Mouse (Mus musculus) embryonic facial prominence, embryonic 11.5 days (tissue): ENCODE data around the gene Elmo1. TPM values are rescaled to one million over a fixed set of nuclear protein-coding genes. Genes with fewer than 3 reads are reported as not detected.

Experiments
- ATAC-seq: fragments of 200-750 bp; cut with Nextera tagmentation; replicated peaks from 2 replicates; pipeline ENCODE4 v1.8.0; 2017; ENCODE audit warnings: low read depth; ENCODE audit not compliant: insufficient number of reproducible peaks, low FRiP score, low TSS enrichment
- DNase-seq: peaks from one replicate; pipeline ENCODE4 v3.0.0-alpha.2; 2015; ENCODE audit warnings: low spot score
- H3K27ac ChIP-seq: fragments of 300-500 bp; sonication (generic); replicated peaks from 2 replicates; pipeline ENCODE4 v1.5.1; 2014; ENCODE audit warnings: mild to moderate bottlenecking, low read depth, low read length, control low read depth
- H3K27me3 ChIP-seq: fragments of 300-500 bp; sonication (generic); 2 replicates; pipeline ENCODE4 v1.6.1; 2014; ENCODE audit warnings: mild to moderate bottlenecking, low read length, moderate library complexity, mixed read lengths; ENCODE audit not compliant: control insufficient read depth, insufficient read depth
- H3K36me3 ChIP-seq: fragments of 300-500 bp; sonication (generic); replicated peaks from 2 replicates; pipeline ENCODE4 v1.6.1; 2014; ENCODE audit warnings: low read depth, mild to moderate bottlenecking, low read length, moderate library complexity, mixed read lengths; ENCODE audit not compliant: control insufficient read depth, insufficient read depth
- H3K4me1 ChIP-seq: fragments of 300-500 bp; sonication (generic); 2 replicates; pipeline ENCODE4 v1.6.1; 2014; ENCODE audit warnings: low read length, mixed read lengths; ENCODE audit not compliant: control insufficient read depth, insufficient read depth
- H3K4me2 ChIP-seq: fragments of 300-500 bp; sonication (generic); 2 replicates; pipeline ENCODE4 v1.6.1; 2014; ENCODE audit warnings: low read depth, mild to moderate bottlenecking, control low read depth, low read length, moderate library complexity
- H3K4me3 ChIP-seq: fragments of 300-500 bp; sonication (generic); 2 replicates; pipeline ENCODE4 v1.5.1; 2014; ENCODE audit warnings: low read depth, low read length, control low read depth
- H3K9ac ChIP-seq: fragments of 300-500 bp; sonication (generic); replicated peaks from 2 replicates; pipeline ENCODE4 v1.6.1; 2014; ENCODE audit warnings: mild to moderate bottlenecking, control low read depth, low read length
- H3K9me3 ChIP-seq: fragments of 300-500 bp; sonication (generic); replicated peaks from 2 replicates; pipeline ENCODE4 v1.6.1; 2016; ENCODE audit warnings: mild to moderate bottlenecking, low read length, inconsistent platforms, mixed read lengths; ENCODE audit not compliant: control insufficient read depth
- whole genome bisulfite sequencing: fragments of 180-500 bp; shearing (Covaris S2); extraction: QIAGEN DNeasy Blood & Tissue Kit; methylation state at CpG from one replicate; pipeline ENCODE4 v1.1.7; 2014; 5-methylcytosine and 5-hydroxymethylcytosine counted together
- polyA plus RNA-seq: library from polyadenylated mRNA; unstranded; fragments of >200 nt; fragmentation: Nextera tagmentation; extraction: Ambion mirVana; gene quantifications from 2 replicates; pipeline ENCODE4 v1.2.1, GENCODE M21; 2014

Elmo1 gene
- polyA plus RNA-seq = 8.8 and 8.9 TPM in 2 replicates

- WGBS = under 1% methylated on average over 39 of the region's 49 CpGs
- no peaks in the 10 kb centered on the region for H3K27me3 ChIP-seq
- peak; percentile 70 for ATAC-seq
- H3K4me2 ChIP-seq = peak within 1 kb of the TSS; percentile 87
- H3K9ac ChIP-seq = peak within 1 kb of the TSS; percentile 59
- no peaks in the 10 kb centered on the region for H3K4me1 ChIP-seq
- H3K36me3 ChIP-seq = no peaks in the 10 kb centered on the region
- 0 out of 2 replicates have a peak within 1 kb of the TSS, but pooled peaks have one; percentile 35 for H3K27ac ChIP-seq
- no peaks in the 10 kb centered on the region for H3K9me3 ChIP-seq
- peak within 1 kb of the TSS; percentile 74 for H3K4me3 ChIP-seq
- DNase-seq = peak; percentile 84
These were observed at the start of gene Elmo1 for GRCm38 (mm10) chr13:20090133-20090710. TSS of gene Elmo1 (plus strand) at chr13:20090596.

DNA sequence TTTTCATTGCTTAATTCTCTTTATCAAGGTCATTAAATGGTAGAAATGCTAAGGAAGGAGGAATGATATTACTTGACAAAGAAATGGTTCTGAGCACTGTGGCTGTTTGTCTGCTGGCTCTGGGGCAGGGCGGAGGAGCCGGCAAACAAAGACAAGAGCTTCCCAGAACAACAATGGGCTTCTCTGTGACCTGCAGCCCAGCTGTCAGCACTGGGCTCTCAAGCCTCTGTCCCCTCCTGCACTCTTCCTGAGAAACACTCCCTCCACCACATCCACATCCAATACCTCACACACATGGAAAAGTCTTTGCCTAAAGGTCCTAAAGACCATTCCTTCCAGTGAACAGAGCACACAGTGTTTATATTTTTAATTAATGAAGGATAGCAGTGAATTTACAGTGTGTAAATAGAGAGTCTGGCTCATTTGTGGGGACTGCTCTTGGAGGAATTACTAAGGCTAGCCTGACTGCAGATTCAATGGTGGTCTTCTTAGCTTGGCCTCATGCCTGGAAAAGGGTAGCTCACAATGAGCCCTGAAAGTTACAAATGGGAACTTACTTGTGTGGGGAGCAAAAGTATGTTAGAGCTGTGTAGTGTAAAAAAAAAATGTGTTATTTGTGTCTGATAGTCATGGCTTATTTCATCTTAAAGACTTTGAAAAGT, 49.1 kb upstream of the Elmo1 start:
- WGBS = 21% methylated on average over 2 of the region's 2 CpGs
- no peak overlapping the region for H3K4me3 ChIP-seq
- no peak overlapping the region for H3K27ac ChIP-seq
- DNase-seq (peak; percentile 3), ATAC-seq (no peak)
- no peaks in the 10 kb centered on the region for H3K4me1 ChIP-seq
- H3K4me2 ChIP-seq = no peak overlapping the region
- no peaks in the 10 kb centered on the region for H3K36me3 ChIP-seq
- H3K27me3 ChIP-seq = no peaks in the 10 kb centered on the region
- H3K9me3 ChIP-seq = no peaks in the 10 kb centered on the region
- no peak overlapping the region for H3K9ac ChIP-seq

DNA sequence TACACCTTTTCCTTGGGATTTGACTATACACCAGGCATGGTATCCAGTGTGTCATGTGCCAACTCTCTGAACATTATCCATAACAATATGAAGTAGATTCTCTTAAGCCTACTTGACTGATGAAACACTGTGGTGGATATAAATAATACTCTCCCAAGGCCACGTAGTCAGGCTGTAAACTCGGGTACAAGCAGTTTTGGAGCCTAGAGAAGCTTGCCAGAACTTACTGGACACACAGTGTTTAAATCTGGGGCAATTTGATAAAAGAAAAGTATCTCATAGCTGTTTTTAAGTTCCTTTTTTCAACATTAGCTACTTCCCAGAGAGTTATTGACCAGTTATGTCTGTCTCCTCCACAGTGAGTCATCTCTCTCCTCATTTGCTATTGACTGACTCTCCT, 47.5 kb upstream of the Elmo1 start:
- DNase-seq = no peak
- no peak for ATAC-seq
- 87% methylated on average over 2 of the region's 2 CpGs for WGBS

GRCm38 (mm10) chr13:20045350-20045749, 45.0 kb upstream of the Elmo1 start:
- ATAC-seq = no peak
- WGBS = 85% methylated on average over 2 of the region's 2 CpGs
- no peak for DNase-seq

More for the DNA sequence above, 47.5 kb upstream of the Elmo1 start:
- Histone ChIP-seq H3K36me3 (no peaks in the 10 kb centered on the region), H3K4me3 (no peak overlapping the region), H3K27ac (no peak overlapping the region), H3K4me1 (no peaks in the 10 kb centered on the region), H3K27me3 (no peaks in the 10 kb centered on the region), H3K9me3 (no peaks in the 10 kb centered on the region), H3K9ac (no peak overlapping the region), H3K4me2 (no peak overlapping the region)

DNA sequence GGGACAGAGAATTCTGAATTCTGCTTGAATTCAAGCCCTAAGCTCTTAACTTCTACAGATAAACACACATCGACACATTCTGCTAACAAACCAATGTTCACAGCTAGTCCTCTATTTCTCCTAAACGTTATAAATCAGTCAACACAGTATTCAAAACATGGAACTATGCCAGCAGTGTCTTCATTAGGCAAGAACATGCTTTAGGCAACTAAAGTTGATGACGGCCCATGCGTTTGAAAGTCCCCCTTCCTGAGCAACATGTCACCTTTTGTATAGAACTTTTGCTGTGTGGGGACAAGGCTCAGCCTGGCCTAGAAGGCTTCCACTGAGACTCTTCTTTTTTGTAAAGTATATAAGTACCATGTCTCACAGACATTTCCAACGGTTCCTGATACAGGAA, 44.6 kb upstream of the Elmo1 start:
- no peak for ATAC-seq
- H3K27me3 ChIP-seq = no peaks in the 10 kb centered on the region

More at GRCm38 (mm10) chr13:20045350-20045749, 45.0 kb upstream of the Elmo1 start:
- Histone ChIP-seq H3K36me3 (no peaks in the 10 kb centered on the region), H3K4me2 (no peak overlapping the region), H3K9ac (no peak overlapping the region), H3K4me1 (no peaks in the 10 kb centered on the region), H3K27ac (no peak overlapping the region), H3K27me3 (no peaks in the 10 kb centered on the region), H3K4me3 (no peak overlapping the region), H3K9me3 (no peaks in the 10 kb centered on the region)

GRCm38 (mm10) chr13:20046406-20046805, 44.0 kb upstream of the Elmo1 start:
- DNase-seq = no peak
- Histone ChIP-seq H3K9me3 (no peaks in the 10 kb centered on the region), H3K4me3 (no peak overlapping the region), H3K36me3 (no peaks in the 10 kb centered on the region), H3K27me3 (no peaks in the 10 kb centered on the region), H3K27ac (no peak overlapping the region), H3K9ac (no peak overlapping the region), H3K4me2 (no peak overlapping the region), H3K4me1 (no peaks in the 10 kb centered on the region)
- ATAC-seq = no peak
- WGBS = 58% methylated on average over 4 of the region's 4 CpGs

More for the DNA sequence above, 44.6 kb upstream of the Elmo1 start:
- Histone ChIP-seq H3K9ac (no peak overlapping the region), H3K9me3 (no peaks in the 10 kb centered on the region), H3K4me3 (no peak overlapping the region), H3K4me1 (no peaks in the 10 kb centered on the region), H3K27ac (no peak overlapping the region), H3K36me3 (no peaks in the 10 kb centered on the region), H3K4me2 (no peak overlapping the region)
- 73% methylated on average over 5 of the region's 5 CpGs for WGBS
- DNase-seq = no peak

DNA sequence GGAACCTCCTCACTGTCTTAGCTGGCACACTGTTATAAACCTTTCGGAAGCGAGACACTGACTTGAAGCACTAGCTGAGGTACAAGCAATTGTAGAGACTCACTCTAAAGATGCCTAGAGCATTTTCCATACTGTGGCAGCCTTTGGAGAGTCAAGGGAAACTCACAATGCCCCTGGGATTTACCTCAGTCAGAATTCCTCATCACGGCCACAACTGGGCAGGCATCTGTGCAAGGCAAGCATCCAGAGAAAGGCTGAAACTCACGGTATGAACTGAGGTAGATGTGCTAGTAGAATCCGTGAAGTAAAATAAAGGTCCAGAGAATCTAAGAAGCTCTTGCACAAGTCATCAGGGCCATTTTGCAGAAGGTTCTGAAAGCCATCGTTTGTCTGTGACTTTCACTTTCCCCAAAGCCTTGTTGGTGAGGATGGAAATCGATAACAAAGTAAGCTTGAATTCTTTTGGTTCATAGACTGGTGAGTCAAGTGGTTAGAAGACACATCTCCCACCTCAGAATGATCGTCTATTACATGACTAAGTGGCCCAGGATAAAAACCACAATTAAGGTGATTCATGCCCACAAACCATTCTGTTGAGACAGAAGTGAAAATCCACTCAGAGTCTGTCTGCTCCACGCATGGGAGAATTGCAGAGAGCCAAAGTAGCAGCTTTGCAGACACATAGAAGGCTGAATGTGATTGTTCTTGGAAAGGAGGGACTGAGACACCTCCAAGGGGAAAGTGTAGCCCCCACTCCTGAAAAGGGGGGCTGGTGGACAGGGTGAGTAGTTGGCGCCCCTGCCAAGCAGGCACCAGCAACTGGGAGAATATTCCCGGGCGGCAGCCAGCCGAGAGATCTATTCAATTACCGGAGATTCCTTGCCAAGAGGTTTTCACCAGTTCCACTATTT, 42.2 kb upstream of the Elmo1 start:
- Histone ChIP-seq H3K36me3 (no peaks in the 10 kb centered on the region), H3K4me3 (no peak overlapping the region), H3K4me1 (no peaks in the 10 kb centered on the region), H3K4me2 (no peak overlapping the region), H3K9ac (no peak overlapping the region), H3K9me3 (no peaks in the 10 kb centered on the region), H3K27ac (no peak overlapping the region), H3K27me3 (no peaks in the 10 kb centered on the region)
- DNase-seq (no peak), ATAC-seq (no peak)
- 52% methylated on average over 14 of the region's 14 CpGs for WGBS

GRCm38 (mm10) chr13:20048837-20049160, 41.6 kb upstream of the Elmo1 start:
- Histone ChIP-seq H3K9me3 (no peaks in the 10 kb centered on the region), H3K9ac (no peak overlapping the region), H3K27me3 (no peaks in the 10 kb centered on the region), H3K4me2 (no peak overlapping the region), H3K4me1 (no peaks in the 10 kb centered on the region), H3K36me3 (no peaks in the 10 kb centered on the region), H3K27ac (no peak overlapping the region), H3K4me3 (no peak overlapping the region)
- DNase-seq = peak; percentile 3
- 36% methylated on average over 2 of the region's 2 CpGs for WGBS
- no peak for ATAC-seq
